Mouse (Mus musculus) kidney, embryonic 14.5 days (tissue): ENCODE results near the gene Cpa2. TPM values are rescaled to one million over a fixed set of nuclear protein-coding genes. Genes with fewer than 3 reads are reported as not detected.

Source experiments
- ATAC-seq: fragments of 200-750 bp; cut with Nextera tagmentation; 2 replicates; pipeline ENCODE4 v1.8.0; 2017; ENCODE audit warnings: moderate number of reproducible peaks, mild to moderate bottlenecking, moderate TSS enrichment, moderate library complexity; ENCODE audit not compliant: low FRiP score, low TSS enrichment
- H3K27ac ChIP-seq: fragments of 300-500 bp; sonication (generic); 2 replicates; pipeline ENCODE4 v1.5.1; 2014; ENCODE audit warnings: low read depth, mild to moderate bottlenecking, low read length, moderate library complexity, mixed read lengths
- H3K27me3 ChIP-seq: fragments of 300-500 bp; sonication (generic); 2 replicates; pipeline ENCODE4 v1.6.1; 2014; ENCODE audit warnings: mild to moderate bottlenecking, low read length; ENCODE audit not compliant: control insufficient read depth, insufficient read depth
- H3K36me3 ChIP-seq: fragments of 300-500 bp; sonication (generic); 2 replicates; pipeline ENCODE4 v1.6.1; 2014; ENCODE audit warnings: low read length, mixed read lengths; ENCODE audit not compliant: control insufficient read depth, insufficient read depth
- H3K4me1 ChIP-seq: fragments of 300-500 bp; sonication (generic); 2 replicates; pipeline ENCODE4 v1.6.1; 2014; ENCODE audit warnings: low read length, mixed read lengths; ENCODE audit not compliant: control insufficient read depth, insufficient read depth
- H3K4me2 ChIP-seq: fragments of 300-500 bp; sonication (generic); replicated peaks from 2 replicates; pipeline ENCODE4 v1.6.1; 2014; ENCODE audit warnings: low read depth, mild to moderate bottlenecking, low read length
- H3K4me3 ChIP-seq: fragments of 300-500 bp; sonication (generic); 2 replicates; pipeline ENCODE4 v1.5.1; 2014; ENCODE audit warnings: mild to moderate bottlenecking, low read length
- H3K9ac ChIP-seq: fragments of 300-500 bp; sonication (generic); 2 replicates; pipeline ENCODE4 v1.6.1; 2014; ENCODE audit warnings: low read depth, mild to moderate bottlenecking, low read length, moderate library complexity
- H3K9me3 ChIP-seq: fragments of 300-500 bp; sonication (generic); 2 replicates; pipeline ENCODE4 v1.6.1; 2016; ENCODE audit warnings: low read length; ENCODE audit not compliant: control insufficient read depth
- WGBS: fragments of 180-500 bp; shearing (Covaris S2); extraction: QIAGEN DNeasy Blood & Tissue Kit; methylation state at CpG from one replicate; pipeline ENCODE4 v1.1.7; 2014; 5-methylcytosine and 5-hydroxymethylcytosine counted together
- polyA plus RNA-seq: library from polyadenylated mRNA; unstranded; fragments of >200 nt; fragmentation: Nextera tagmentation; extraction: Ambion mirVana; gene quantifications from 2 replicates; pipeline ENCODE4 v1.2.1, GENCODE M21; 2014

Gene Cpa2
- polyA plus RNA-seq, 1 experiment from 2014 or later = 22.7 TPM

GRCm38 (mm10) chr6:30605111-30605510, 63.7 kb downstream of the Cpa2 start:
- WGBS = 66% methylated on average over 4 of the region's 4 CpGs
- H3K9me3 ChIP-seq = no peaks in the 10 kb centered on the region
- H3K4me3 ChIP-seq = no peak overlapping the region
- H3K9ac ChIP-seq = no peak overlapping the region
- no peak for ATAC-seq
- H3K27ac ChIP-seq = no peak overlapping the region
- no peaks in the 10 kb centered on the region for H3K27me3 ChIP-seq
- no peaks in the 10 kb centered on the region for H3K36me3 ChIP-seq
- peaks cover 16% of the 10 kb centered on the region; the same call in 1 of the 2 replicates for H3K4me1 ChIP-seq
- H3K4me2 ChIP-seq = no peak overlapping the region

- Histone ChIP-seq H3K27ac (peak overlapping the region; percentile 27; the same call in 1 of the 2 replicates), H3K4me1 (peaks cover 14% of the 10 kb centered on the region; the same call in 1 of the 2 replicates), H3K4me3 (no peak overlapping the region), H3K36me3 (no peaks in the 10 kb centered on the region), H3K9ac (no peak overlapping the region), H3K27me3 (no peaks in the 10 kb centered on the region), H3K4me2 (no peak overlapping the region), H3K9me3 (no peaks in the 10 kb centered on the region)
- 63% methylated on average over 5 of the region's 5 CpGs for WGBS
- no peak for ATAC-seq
Observed at GRCm38 (mm10) chr6:30605672-30606071, 64.3 kb downstream of the Cpa2 start.

GRCm38 (mm10) chr6:30610710-30611109, 69.3 kb downstream of the Cpa2 start, which contains the start of gene Cpa5:
TSS of gene Cpa5 (plus strand) at chr6:30611010.
- ATAC-seq = no peak
- Histone ChIP-seq H3K4me3 (no peak within 1 kb of the TSS), H3K9ac (no peak within 1 kb of the TSS), H3K4me1 (peaks cover 13% of the 10 kb centered on the region; the same call in 1 of the 2 replicates), H3K4me2 (no peak within 1 kb of the TSS), H3K27ac (no peak within 1 kb of the TSS), H3K9me3 (no peaks in the 10 kb centered on the region), H3K36me3 (no peaks in the 10 kb centered on the region), H3K27me3 (no peaks in the 10 kb centered on the region)
- 92% methylated on average over 7 of the region's 7 CpGs for WGBS

- Histone ChIP-seq H3K9ac (no peak overlapping the region), H3K4me2 (no peak overlapping the region), H3K36me3 (no peaks in the 10 kb centered on the region), H3K4me1 (peaks cover 10% of the 10 kb centered on the region; the same call in 1 of the 2 replicates), H3K27me3 (no peaks in the 10 kb centered on the region), H3K4me3 (no peak overlapping the region), H3K9me3 (no peaks in the 10 kb centered on the region), H3K27ac (no peak overlapping the region)
- 63% methylated on average over 5 of the region's 5 CpGs for WGBS
- no peak for ATAC-seq
Observed at GRCm38 (mm10) chr6:30611212-30611611, 69.8 kb downstream of the Cpa2 start.

Other genes with a start within 250 kb of the Cpa2 start
- 45.7 and 68.1 TPM in 2 replicates for gene Ube2h, start 237.0 kb upstream of the Cpa2 start, polyA plus RNA-seq
- 69.4 and 78.3 TPM in 2 replicates for gene Zc3hc1, start 150.6 kb upstream of the Cpa2 start, polyA plus RNA-seq
- gene Klhdc10, start 139.7 kb upstream of the Cpa2 start, polyA plus RNA-seq = 25.7 and 42.8 TPM in 2 replicates
- 35.2 and 56.8 TPM in 2 replicates for gene Tmem209, start 31.8 kb upstream of the Cpa2 start, polyA plus RNA-seq
- 0.51 TPM in 1 of 2 replicates, not detected in the other for gene Ssmem1, start 31.7 kb upstream of the Cpa2 start, polyA plus RNA-seq
- gene Cpa4, start 26.8 kb downstream of the Cpa2 start, polyA plus RNA-seq = 0.09 and 0.12 TPM in 2 replicates
- 0.57 and 1.0 TPM in 2 replicates for gene Cpa5, start 69.4 kb downstream of the Cpa2 start, polyA plus RNA-seq
- 1.8 and 2.0 TPM in 2 replicates for gene Cpa1, start 97.6 kb downstream of the Cpa2 start, polyA plus RNA-seq
- gene Cep41, start 152.2 kb downstream of the Cpa2 start, polyA plus RNA-seq = 31.2 and 31.8 TPM in 2 replicates
- 2,297 and 2,617 TPM in 2 replicates for gene Mest, start 182.0 kb downstream of the Cpa2 start, polyA plus RNA-seq